Mouse (Mus musculus): ENCODE measurements at regions not wholly inside any gene's neighbourhood (a gene's known extent, or its start where the extent isn't known, plus 50 kb on each side); places are given as distances from the start of the nearest gene placed in this dataset.

DNA sequence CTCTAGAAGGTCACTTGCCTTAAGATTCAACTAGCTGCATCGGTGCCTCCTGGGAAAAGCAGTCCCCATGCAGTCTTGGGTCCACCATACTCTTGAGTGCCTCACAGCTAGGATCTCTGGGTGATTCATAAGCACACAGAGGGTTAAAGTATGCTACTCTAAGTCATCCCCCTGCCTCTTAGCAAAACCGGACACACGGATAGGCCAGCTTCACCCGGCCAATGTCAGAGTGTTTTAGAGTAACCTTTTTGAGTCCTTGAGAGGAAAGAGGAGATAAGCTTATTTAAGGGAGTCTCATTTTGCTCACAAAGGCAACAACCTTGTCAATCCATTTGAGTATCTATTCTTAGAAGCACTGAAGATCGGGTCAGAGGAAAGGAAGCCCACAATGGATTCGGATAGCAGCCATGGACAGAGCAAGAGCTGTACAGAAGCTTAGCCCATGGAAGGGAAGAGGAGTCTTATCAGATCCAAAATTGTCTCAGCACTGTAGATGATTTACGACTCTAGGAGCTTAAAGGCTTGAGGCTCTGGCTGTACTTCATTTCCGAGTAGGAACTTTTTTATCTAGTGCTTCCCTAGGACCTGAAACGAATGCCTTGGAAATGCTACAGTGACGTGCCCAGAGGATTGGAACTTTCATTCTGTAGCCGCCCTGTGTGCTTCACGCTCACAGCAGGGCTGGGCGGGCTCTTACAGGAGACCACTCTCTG lies 55.0 kb upstream of the Eml4 start:
- TF ChIP-seq POLR2A (IDR thresholded peaks at IDR 0.05; ENCODE audit: low read depth, low read length) = no peak
- TF ChIP-seq CTCF (IDR thresholded peaks at IDR 0.05; ENCODE audit: extremely low read depth, insufficient read depth, insufficient read length, insufficient replicate concordance) = no peak
